Mouse (Mus musculus) kidney, embryonic 16.5 days (tissue): ENCODE data around the gene Zfp119a. TPM values are rescaled to one million over a fixed set of nuclear protein-coding genes. Genes with fewer than 3 reads are reported as not detected.
"Not testable (repeated sequence)": the region's sequence is repeated elsewhere in the genome, so short reads cannot be mapped to it uniquely, and the experiment has no call there.

Source experiments
- ATAC-seq: fragments of 200-750 bp; cut with Nextera tagmentation; 2 replicates; pipeline ENCODE4 v1.8.0; 2017; ENCODE audit warnings: moderate TSS enrichment; ENCODE audit not compliant: low FRiP score, low TSS enrichment
- H3K27ac ChIP-seq: fragments of 300-500 bp; sonication (generic); 2 replicates; pipeline ENCODE4 v1.5.1; 2014; ENCODE audit warnings: low read length
- H3K27me3 ChIP-seq: fragments of 300-500 bp; sonication (generic); 2 replicates; pipeline ENCODE4 v1.6.1; 2014; ENCODE audit warnings: low read length, control low read depth, mixed read lengths; ENCODE audit not compliant: insufficient read depth
- H3K36me3 ChIP-seq: fragments of 300-500 bp; sonication (generic); 2 replicates; pipeline ENCODE4 v1.6.1; 2014; ENCODE audit warnings: low read length, control low read depth, mixed read lengths; ENCODE audit not compliant: insufficient read depth
- H3K4me1 ChIP-seq: fragments of 300-500 bp; sonication (generic); 2 replicates; pipeline ENCODE4 v1.6.1; 2014; ENCODE audit warnings: low read length, control low read depth, mixed read lengths; ENCODE audit not compliant: insufficient read depth
- H3K4me2 ChIP-seq: fragments of 300-500 bp; sonication (generic); replicated peaks from 2 replicates; pipeline ENCODE4 v1.6.1; 2014; ENCODE audit warnings: low read depth, low read length
- H3K4me3 ChIP-seq: fragments of 300-500 bp; sonication (generic); 2 replicates; pipeline ENCODE4 v1.5.1; 2014; ENCODE audit warnings: mild to moderate bottlenecking, low read length
- H3K9ac ChIP-seq: fragments of 300-500 bp; sonication (generic); replicated peaks from 2 replicates; pipeline ENCODE4 v1.6.1; 2014; ENCODE audit warnings: low read length
- H3K9me3 ChIP-seq: fragments of 300-500 bp; sonication (generic); 2 replicates; pipeline ENCODE4 v1.6.1; 2016; ENCODE audit warnings: low read length, control low read depth
- WGBS: fragments of 180-500 bp; shearing (Covaris S2); extraction: QIAGEN DNeasy Blood & Tissue Kit; methylation state at CpG from one replicate; pipeline ENCODE4 v1.1.7; 2014; 5-methylcytosine and 5-hydroxymethylcytosine counted together
- polyA plus RNA-seq: library from polyadenylated mRNA; unstranded; fragments of >200 nt; fragmentation: Nextera tagmentation; extraction: Ambion mirVana; gene quantifications from 2 replicates; pipeline ENCODE4 v1.2.1, GENCODE M21; 2015

The Zfp119a gene
- 8.9 and 10.9 TPM in 2 replicates for polyA plus RNA-seq

DNA sequence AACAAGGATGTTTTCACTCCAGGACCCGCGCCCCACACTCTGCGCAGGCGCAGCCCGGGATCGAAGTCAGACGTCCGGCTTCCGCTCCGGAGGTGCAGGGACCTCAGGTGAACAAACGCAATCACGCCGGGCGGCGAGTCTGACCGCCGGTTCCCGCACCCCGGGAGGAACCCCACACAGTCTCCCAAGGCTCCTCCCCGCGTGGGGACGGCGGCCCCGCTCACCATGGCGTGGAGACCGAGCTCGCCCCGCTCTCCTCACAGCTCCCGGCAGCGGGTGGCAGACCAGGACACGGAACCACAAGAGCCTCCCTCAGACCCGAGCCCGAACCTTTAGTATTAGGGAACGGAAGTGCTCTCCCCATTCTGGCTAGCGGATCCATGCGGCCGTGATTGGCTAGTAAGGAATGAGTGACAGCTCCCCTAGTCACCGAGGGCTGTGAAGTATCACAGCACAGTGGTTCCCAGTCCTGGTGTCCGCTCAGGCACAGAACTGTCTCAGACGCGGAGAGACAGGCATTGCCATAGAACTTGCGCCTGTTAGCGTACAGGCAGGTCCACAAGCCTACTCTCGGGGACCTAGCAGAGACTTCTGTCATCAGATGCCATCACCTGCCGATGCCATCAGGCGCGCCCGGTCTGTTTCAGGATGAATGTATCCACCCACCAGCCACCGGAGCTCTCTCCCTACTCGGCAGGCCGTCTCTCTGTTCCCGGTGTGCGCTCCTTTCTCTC, at the start of gene Zfp119a:
Zfp119a (minus strand) TSS at position 295 of the 734 bp plus-strand sequence.
- under 1% methylated on average over 34 of the region's 53 CpGs for WGBS
- not testable (repeated sequence) for H3K9me3 ChIP-seq, H3K27me3 ChIP-seq, H3K36me3 ChIP-seq
- peaks cover 16% of the 10 kb centered on the region for H3K4me1 ChIP-seq
- peak within 1 kb of the TSS; percentile 70 for H3K4me2 ChIP-seq
- peak within 1 kb of the TSS; percentile 82 for H3K27ac ChIP-seq
- ATAC-seq: peak; percentile 100
- peak within 1 kb of the TSS; percentile 57 for H3K4me3 ChIP-seq
- H3K9ac ChIP-seq: peak within 1 kb of the TSS; percentile 72

DNA sequence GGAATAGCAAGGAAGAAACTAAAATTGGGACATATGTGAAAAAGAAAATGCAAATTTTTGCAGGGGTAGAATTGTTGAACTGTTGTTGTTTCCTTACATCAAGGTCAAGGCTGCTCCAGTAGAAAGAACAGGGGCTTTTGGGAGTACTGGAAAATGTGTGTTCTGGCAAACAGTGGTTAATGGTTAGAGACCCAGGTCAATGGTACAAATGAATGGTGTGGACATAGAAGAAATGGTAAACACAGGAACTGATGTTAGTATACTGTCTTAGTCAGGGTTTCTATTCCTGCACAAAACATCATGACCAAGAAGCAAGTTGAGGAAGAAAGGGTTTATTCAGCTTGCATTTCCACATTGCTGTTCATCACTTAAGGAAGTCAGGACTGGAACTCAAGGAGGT, 27.9 kb upstream of the Zfp119a start:
- Histone ChIP-seq H3K9me3 (no peaks in the 10 kb centered on the region), H3K4me2 (no peak overlapping the region), H3K27me3 (no peaks in the 10 kb centered on the region), H3K4me1 (no peaks in the 10 kb centered on the region), H3K4me3 (no peak overlapping the region), H3K36me3 (no peaks in the 10 kb centered on the region), H3K27ac (no peak overlapping the region), H3K9ac (no peak overlapping the region)
- ATAC-seq: no peak

DNA sequence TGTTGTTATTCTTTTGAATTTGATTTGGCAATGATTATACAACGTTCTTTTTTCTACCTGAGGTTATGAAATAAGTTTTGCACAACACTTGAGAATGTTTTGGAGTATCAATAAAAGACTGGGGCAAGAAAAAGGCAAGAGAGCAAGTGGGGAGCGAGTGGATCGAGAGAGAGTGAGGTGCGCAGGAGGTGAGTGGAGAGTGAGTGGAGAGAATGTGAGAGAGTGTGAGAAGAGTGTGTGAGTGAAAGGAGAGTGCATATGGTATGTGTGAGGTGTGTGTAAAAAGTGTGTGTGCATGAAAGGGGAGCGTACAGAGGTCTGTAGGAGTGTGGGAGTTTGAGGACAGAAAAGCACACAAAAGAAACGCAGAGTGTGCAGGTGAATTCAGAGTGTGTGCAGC, 25.4 kb upstream of the Zfp119a start:
- WGBS: 60% methylated on average over 6 of the region's 6 CpGs
- Histone ChIP-seq H3K27ac (peak overlapping the region; percentile 77), H3K4me3 (no peak overlapping the region), H3K27me3 (no peaks in the 10 kb centered on the region), H3K9me3 (peaks cover 4% of the 10 kb centered on the region; the same call in 1 of the 2 replicates), H3K9ac (no peak overlapping the region), H3K4me2 (no peak overlapping the region), H3K36me3 (no peaks in the 10 kb centered on the region), H3K4me1 (no peaks in the 10 kb centered on the region)
- peak; percentile 57; the same call in 1 of the 2 replicates for ATAC-seq

DNA sequence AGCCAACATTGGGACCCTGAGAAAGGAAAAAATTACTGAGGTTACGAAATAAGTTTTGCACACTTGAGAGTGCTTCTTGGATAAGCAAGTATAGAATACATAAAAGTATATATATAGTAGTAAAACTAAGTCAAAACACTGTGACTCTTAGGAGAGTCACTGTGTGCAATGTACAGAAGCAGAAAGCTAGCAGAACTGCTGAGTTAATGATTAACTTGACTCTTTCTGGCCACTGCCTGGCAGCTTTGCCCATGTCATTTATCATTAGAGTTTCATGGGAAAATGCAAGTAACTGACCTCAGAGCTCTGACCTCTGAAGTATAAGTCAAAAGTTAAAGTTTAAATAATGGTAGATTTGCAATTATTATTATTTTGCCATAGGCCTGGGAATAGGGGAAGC, 25.0 kb upstream of the Zfp119a start:
- ATAC-seq: peak; percentile 77; the same call in 1 of the 2 replicates
- H3K4me1 ChIP-seq: no peaks in the 10 kb centered on the region
- H3K4me3 ChIP-seq: no peak overlapping the region
- 71% methylated on average over 1 of the region's 1 CpGs for WGBS
- H3K9me3 ChIP-seq: peaks cover 4% of the 10 kb centered on the region; the same call in 1 of the 2 replicates
- H3K4me2 ChIP-seq: no peak overlapping the region
- no peak overlapping the region for H3K9ac ChIP-seq
- H3K36me3 ChIP-seq: no peaks in the 10 kb centered on the region
- H3K27me3 ChIP-seq: no peaks in the 10 kb centered on the region
- H3K27ac ChIP-seq: peak overlapping the region; percentile 80; the same call in 1 of the 2 replicates

DNA sequence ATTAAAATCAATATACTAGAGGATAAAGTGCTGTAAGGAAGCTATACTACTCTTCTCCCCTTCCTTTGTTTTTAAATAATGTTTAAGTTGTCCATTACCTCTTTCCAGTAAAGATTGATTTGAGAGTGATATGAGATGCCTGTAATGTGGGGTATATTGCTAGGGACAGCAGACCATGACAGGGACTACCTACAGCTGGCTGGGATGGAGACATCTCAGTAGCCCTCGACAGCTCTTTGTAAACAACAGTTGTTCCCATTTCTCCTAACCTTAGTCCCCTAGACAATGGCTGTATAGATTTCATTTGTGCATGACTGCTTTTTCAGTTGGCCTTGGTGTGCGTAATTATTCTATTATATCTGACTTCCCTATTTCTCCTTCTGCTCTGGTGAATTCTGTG, 24.4 kb upstream of the Zfp119a start:
- 56% methylated on average over 2 of the region's 2 CpGs for WGBS
- Histone ChIP-seq H3K9ac (no peak overlapping the region), H3K9me3 (peaks cover 7% of the 10 kb centered on the region; the same call in 1 of the 2 replicates), H3K4me3 (no peak overlapping the region), H3K27me3 (no peaks in the 10 kb centered on the region), H3K36me3 (peaks cover 5% of the 10 kb centered on the region), H3K4me1 (no peaks in the 10 kb centered on the region), H3K4me2 (no peak overlapping the region), H3K27ac (peak overlapping the region; percentile 80)
- ATAC-seq: no peak

DNA sequence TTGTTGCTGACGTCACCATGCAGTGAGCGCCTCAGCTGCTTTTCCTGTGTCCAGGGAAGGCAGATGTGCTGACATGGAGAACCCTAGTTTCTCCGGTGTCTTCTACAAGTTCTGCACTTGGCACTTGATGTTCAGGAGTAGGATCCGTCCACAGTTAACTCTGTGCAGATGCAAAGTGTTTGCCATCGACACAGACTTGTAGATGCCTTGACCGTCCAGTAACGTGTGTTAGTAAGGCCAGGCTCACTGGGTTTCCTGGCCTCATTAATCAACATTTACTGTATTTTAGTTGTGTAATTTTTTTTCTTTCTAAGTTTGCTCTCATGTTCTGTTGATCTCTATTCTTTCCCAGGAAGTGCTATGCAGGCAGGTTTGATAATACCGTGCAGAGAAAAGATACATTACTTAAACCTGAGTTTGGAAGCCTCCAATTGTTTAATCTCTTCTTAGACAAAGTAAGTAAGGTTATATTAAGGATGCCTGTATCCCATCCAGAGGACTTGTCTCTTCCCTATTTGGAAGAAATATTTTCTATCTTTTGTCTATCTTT, 13.8 kb upstream of the Zfp119a start:
- not testable (repeated sequence) for H3K27me3 ChIP-seq, ATAC-seq, H3K4me1 ChIP-seq, H3K36me3 ChIP-seq, H3K9me3 ChIP-seq
- peak overlapping the region; percentile 55 for H3K4me2 ChIP-seq
- peak overlapping the region; percentile 71; the same call in 1 of the 2 replicates for H3K27ac ChIP-seq
- whole genome bisulfite sequencing: 11% methylated on average over 6 of the region's 8 CpGs
- H3K9ac ChIP-seq: peak overlapping the region; percentile 61
- H3K4me3 ChIP-seq: peak overlapping the region; percentile 53

DNA sequence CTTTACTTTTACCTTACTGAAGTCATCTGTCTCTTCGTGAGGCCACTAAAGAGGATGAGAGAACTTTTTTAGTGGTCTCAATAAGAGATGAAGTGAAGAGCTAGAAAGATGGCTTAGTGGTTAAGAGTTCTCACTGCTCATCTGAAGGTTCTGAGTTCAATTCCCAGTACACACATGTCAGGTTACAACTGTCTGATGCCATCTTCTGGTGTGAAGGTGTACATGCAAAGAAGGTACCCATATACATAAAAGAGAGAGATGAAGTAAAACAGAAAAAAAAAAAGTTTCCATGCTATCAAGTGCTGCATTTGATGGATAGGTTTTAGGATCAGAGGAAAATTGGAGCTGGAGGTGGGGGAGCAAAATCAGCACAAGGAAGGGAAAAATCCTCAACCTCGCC, 6.2 kb upstream of the Zfp119a start:
- no peak overlapping the region for H3K4me2 ChIP-seq
- no peaks in the 10 kb centered on the region for H3K4me1 ChIP-seq
- no peaks in the 10 kb centered on the region for H3K9me3 ChIP-seq
- peaks cover 4% of the 10 kb centered on the region; the same call in 1 of the 2 replicates for H3K27me3 ChIP-seq
- H3K27ac ChIP-seq: no peak overlapping the region
- no peak overlapping the region for H3K9ac ChIP-seq
- H3K36me3 ChIP-seq: no peaks in the 10 kb centered on the region
- H3K4me3 ChIP-seq: no peak overlapping the region
- WGBS: 54% methylated on average over 2 of the region's 2 CpGs
- ATAC-seq: no peak

DNA sequence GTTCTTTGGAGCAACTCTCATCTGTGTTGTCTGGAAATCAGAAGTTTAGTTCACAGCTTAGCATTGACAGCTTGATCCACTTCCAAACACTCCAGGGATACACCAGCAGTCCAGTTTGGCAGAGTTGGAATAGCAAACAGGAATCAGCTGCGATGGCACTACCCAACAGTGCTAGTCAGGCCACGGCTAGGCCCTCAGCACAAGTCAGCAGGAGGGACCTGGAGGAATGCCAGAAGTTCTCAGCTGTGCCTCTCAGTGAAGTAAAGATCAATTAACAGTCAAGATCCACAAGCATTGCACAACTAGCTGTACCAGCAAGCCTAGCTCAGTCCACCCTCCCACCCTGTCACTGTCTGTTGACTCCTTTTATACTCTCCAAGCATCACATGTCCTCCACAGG, 4.9 kb upstream of the Zfp119a start:
- no peak for ATAC-seq
- Histone ChIP-seq H3K9me3 (no peaks in the 10 kb centered on the region), H3K4me2 (no peak overlapping the region), H3K36me3 (no peaks in the 10 kb centered on the region), H3K27ac (no peak overlapping the region), H3K9ac (no peak overlapping the region), H3K4me3 (no peak overlapping the region), H3K4me1 (peaks cover 3% of the 10 kb centered on the region; the same call in 1 of the 2 replicates), H3K27me3 (peaks cover 4% of the 10 kb centered on the region; the same call in 1 of the 2 replicates)
- 59% methylated on average over 2 of the region's 2 CpGs for WGBS

DNA sequence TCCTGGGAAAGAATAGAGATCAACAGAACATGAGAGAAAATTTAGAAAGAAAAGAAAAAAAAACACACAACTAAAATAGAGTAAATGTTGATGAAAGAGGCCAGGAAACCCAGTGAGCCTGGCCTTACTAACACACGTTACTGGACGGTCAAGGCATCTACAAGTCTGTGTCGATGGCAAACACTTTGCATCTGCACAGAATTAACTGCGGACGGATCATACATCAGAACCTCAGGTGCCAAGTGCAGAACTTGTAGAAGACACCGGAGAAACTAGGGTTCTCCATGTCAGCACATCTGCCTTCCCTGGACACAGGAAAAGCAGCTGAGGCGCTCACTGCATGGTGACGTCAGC, 471 bp downstream of the Zfp119a start:
- H3K4me1 ChIP-seq: peaks cover 16% of the 10 kb centered on the region
- H3K9ac ChIP-seq: peak overlapping the region; percentile 72
- peak overlapping the region; percentile 58 for H3K27ac ChIP-seq
- H3K9me3 ChIP-seq, H3K27me3 ChIP-seq, H3K36me3 ChIP-seq, ATAC-seq: not testable (repeated sequence)
- H3K4me2 ChIP-seq: peak overlapping the region; percentile 70
- H3K4me3 ChIP-seq: peak overlapping the region; percentile 57
- under 1% methylated on average over 6 of the region's 8 CpGs for WGBS

DNA sequence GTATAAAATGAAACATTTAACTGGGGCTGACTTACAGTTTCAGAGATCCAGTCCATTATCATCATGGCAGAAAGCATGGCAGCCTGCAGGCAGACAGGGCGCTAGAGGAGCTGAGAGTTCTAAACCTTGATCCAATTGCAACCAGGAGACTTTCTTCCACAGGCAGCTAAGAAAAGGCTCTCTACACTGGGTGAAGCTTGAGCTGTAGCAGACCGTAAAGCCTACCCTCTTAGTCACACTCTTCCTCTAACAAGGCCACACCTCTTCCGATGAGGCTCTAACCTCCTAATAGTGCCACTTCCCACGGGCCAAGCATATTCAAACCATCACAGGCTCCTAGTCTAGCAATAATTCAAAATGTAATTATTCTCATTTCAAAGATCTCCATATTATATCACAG, 1.5 kb downstream of the Zfp119a start:
- 86% methylated on average over 4 of the region's 4 CpGs for WGBS
- Histone ChIP-seq H3K36me3 (0 out of 2 replicates have a peak, but pooled peaks cover 6% of the 10 kb centered on the region), H3K27ac (no peak overlapping the region), H3K4me2 (no peak overlapping the region), H3K9me3 (0 out of 2 replicates have a peak, but pooled peaks cover 5% of the 10 kb centered on the region), H3K27me3 (no peaks in the 10 kb centered on the region), H3K9ac (no peak overlapping the region), H3K4me1 (peaks cover 16% of the 10 kb centered on the region), H3K4me3 (no peak overlapping the region)
- no peak for ATAC-seq
